Mouse (Mus musculus): ENCODE measurements at regions not wholly inside any gene's neighbourhood (a gene's known extent, or its start where the extent isn't known, plus 50 kb on each side); places are given as distances from the start of the nearest gene placed in this dataset.

- DNase-seq = no peak
Observed at GRCm38 (mm10) chr15:59214096-59214495, 325.0 kb downstream of the Gm49356 start.

DNA sequence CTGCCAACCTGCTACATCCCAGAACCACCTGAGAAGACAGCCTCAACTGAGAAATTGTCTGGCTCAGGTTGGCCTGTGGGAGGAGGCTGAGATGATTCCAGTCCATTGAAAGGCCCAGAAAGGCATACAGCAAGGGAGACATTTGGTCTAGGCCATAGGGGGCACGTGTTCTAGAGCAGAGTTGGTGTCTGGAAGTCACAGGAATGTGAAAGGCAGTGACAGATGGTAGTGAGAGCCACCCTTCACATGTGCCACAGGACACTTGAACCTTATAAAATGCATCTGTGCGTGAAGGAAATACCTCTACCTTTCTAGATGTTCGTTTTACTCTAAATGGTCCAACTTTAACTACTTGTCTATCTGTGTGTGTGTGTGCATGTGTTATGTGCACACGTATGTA is 326.1 kb downstream of the Gm49356 start:
- DNase-seq = no peak

- DNase-seq = no peak
Observed at GRCm38 (mm10) chr15:59217481-59217880, 328.4 kb downstream of the Gm49356 start.

GRCm38 (mm10) chr15:59218916-59219315 is 329.8 kb downstream of the Gm49356 start:
- no peak for DNase-seq

GRCm38 (mm10) chr15:59225637-59226036 is 336.5 kb downstream of the Gm49356 start:
- DNase-seq = no peak

GRCm38 (mm10) chr15:59227293-59227692 is 338.2 kb downstream of the Gm49356 start:
- no peak for DNase-seq

- DNase-seq = no peak
Observed at GRCm38 (mm10) chr15:59230536-59230935, 341.4 kb downstream of the Gm49356 start.

DNA sequence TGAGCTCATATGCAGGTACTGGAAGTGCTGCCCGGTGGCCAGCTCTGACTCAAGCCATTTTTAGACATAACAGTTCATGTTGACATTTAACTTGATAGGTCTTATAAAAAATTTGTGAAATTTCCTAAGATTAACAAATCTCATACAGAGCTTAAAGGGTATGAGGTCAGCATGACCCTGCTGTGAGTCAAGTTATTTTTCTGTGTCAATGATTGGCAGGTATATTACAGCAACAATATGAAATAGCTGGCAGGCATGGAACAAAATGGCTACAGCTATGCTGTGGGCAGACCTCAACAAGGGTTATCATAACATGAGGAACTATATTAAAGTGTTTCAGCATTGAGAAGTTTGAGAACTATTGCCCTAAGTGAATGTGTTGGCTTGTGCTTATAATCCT is 342.6 kb downstream of the Gm49356 start:
- DNase-seq = no peak

DNA sequence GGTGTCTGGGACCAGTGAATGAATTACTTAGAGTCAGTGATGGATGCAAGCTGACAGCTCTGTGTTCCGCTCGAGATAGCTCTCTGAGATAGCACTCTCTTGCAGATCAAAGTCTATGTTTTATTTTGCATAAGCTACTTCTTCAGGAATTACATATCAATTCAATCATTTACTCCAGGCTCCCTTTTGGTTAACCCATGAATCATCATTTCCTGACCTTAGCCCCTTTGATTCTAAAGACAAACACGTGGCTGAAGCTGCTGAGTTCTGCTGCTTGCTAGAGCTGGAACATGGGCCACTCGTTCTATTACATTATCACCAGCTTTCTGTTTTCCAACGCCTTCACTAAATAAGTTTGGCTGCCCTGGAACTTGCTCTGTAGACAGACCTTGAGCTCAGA is 343.2 kb downstream of the Gm49356 start:
- no peak for DNase-seq

GRCm38 (mm10) chr15:59237446-59238161 is 348.5 kb downstream of the Gm49356 start:
- no peak for DNase-seq

GRCm38 (mm10) chr15:59241752-59242151 is 352.7 kb downstream of the Gm49356 start:
- no peak for DNase-seq

- DNase-seq = peak; percentile 57
Observed at GRCm38 (mm10) chr15:59245927-59246649, 357.0 kb downstream of the Gm49356 start.

DNA sequence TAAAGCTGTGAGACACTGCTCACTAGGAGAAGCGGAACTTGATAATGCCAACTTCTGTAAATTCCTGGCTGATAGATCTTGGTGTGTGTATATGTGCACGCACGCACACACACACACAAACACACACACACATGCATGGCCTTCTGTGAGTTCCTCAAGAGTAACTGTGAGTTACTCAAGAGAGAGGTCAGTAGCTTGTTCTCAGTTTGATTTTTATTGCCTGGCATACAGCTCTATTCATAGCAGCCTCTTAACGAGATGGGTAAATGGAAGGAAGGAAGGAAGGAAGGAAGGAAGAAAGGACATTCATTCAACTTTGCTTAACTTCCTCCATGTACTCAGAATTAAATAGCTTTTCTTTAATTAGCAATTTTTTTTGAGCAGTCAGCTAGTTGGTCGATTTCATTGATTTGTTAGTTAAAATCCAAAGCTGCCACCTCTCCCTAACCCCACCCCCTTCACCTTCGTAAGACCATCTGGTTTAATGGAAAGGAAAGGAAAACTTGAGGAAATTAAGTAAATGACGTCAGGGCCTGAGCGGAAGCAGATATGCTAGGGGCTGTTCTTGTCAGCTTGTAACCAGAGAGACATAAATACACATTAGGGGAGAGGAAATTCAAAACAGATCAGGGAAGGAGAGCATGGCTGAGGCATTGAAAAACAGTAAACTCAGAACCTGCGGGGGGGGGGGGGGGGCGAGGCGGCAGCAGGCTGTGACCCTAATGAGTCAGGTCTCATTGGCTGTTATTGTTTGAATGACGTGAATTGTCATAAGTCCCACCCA is 359.6 kb downstream of the Gm49356 start:
- DNase-seq = no peak

GRCm38 (mm10) chr15:59261380-59261779 is 372.3 kb downstream of the Gm49356 start:
- no peak for DNase-seq

DNA sequence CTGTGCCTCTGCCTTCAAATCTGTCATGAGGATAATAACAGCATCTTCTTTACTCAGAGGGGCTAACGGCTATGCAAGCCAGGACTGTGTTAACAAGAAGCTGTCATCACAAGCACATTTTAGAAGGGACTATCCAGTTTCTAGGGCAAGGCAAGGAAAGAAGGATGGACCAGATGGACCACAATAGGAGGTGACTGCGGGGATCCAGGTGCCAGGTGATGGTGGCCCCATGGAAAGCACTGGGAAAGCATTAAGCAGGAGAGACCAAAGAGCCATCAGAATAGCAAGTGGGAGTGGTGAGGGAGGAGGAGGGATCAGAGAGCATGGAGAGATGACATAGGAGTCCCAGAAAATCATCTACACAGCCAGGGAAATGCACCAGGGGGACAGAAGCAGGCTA is 373.3 kb downstream of the Gm49356 start:
- no peak for DNase-seq

- DNase-seq = peak; percentile 69
Observed at GRCm38 (mm10) chr15:59263433-59264328, 374.6 kb downstream of the Gm49356 start.
